Mouse (Mus musculus): ENCODE data around the gene Myof. TPM values are rescaled to one million over a fixed set of nuclear protein-coding genes. Genes with fewer than 3 reads are reported as not detected.

The Myof gene
- polyA plus RNA-seq, 1 experiment, result 1.7 TPM

DNA sequence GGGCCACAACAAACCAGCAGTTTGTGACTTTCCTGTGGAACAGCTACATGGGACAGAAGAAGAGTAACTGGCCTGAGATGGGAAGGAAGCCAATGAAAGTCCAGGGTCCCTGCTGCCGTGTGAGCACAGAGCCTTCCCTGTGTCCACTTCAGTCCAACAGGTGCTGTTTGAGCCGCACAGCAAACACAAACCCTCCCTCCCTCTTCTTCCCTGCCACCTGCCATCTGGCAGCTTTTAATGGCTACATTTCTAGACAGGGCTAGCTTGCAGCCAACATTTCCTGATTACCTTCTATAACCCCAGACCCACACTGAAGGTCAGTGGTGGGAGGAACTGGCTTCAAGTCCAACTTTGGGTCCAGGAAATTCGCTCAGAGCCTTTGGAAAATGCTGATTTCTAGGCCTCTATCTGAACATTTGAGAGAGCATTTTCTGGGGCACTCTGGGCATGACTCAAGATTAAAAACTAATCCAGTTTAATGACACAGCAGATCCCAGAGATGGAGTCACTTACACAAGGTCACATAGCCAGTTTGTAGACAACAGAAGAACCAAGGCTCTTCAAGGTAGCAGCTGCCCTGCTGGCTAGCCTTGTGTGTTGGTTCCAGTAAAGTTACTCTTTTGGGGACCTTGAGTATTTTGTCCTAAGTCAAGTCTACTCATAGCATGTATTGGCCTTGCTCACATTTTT, 34.6 kb upstream of the Myof start:
- Histone ChIP-seq H3K36me3 (ENCODE audit: control insufficient read depth, insufficient read depth, low read length) (no peaks in the 10 kb centered on the region; the same call in 1 of the 2 replicates), H3K4me1 (ENCODE audit: control insufficient read depth, insufficient read depth, low read length) (no peaks in the 10 kb centered on the region), H3K27ac (ENCODE audit: control insufficient read depth, insufficient read depth, low read depth, low read length) (no peak overlapping the region), H3K4me3 (ENCODE audit: control insufficient read depth, low read depth, low read length) (no peak overlapping the region), H3K27me3 (ENCODE audit: control insufficient read depth, insufficient read depth, low read length) (no peaks in the 10 kb centered on the region)
- TF ChIP-seq CTCF (IDR thresholded peaks at IDR 0.05; ENCODE audit: control insufficient read depth, insufficient read depth, insufficient replicate concordance, low read depth, low read length), result no peak
- TF ChIP-seq POLR2A (IDR thresholded peaks at IDR 0.05; ENCODE audit: control insufficient read depth, low read depth, low read length), result no peak

DNA sequence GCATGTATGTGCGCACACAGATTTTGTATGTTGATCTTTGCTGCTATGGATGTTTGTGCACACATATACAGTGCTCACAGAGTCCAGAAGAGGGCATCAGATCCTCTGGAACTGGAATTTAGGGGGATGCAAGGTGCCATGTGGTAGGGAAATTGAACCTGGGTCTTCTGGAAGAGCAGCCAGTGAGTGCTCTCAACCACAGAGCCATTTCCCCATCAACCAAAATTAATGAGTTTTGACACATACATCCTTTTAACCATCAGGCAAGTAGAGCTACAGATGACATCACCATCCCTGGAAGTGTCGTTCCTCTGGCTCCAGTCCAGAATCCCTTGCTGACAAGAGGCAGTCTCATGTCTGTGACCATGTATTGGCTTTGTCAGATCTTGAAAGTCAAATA, 32.9 kb upstream of the Myof start:
- H3K4me3 ChIP-seq (ENCODE audit: control insufficient read depth, low read depth, low read length), result no peak overlapping the region
- H3K4me1 ChIP-seq (ENCODE audit: control insufficient read depth, insufficient read depth, low read length), result no peaks in the 10 kb centered on the region
- no peaks in the 10 kb centered on the region; the same call in 1 of the 2 replicates for H3K36me3 ChIP-seq (ENCODE audit: control insufficient read depth, insufficient read depth, low read length)
- TF ChIP-seq CTCF (IDR thresholded peaks at IDR 0.05; ENCODE audit: control insufficient read depth, insufficient read depth, insufficient replicate concordance, low read depth, low read length), result no peak
- TF ChIP-seq POLR2A (IDR thresholded peaks at IDR 0.05; ENCODE audit: control insufficient read depth, low read depth, low read length), result no peak
- no peaks in the 10 kb centered on the region for H3K27me3 ChIP-seq (ENCODE audit: control insufficient read depth, insufficient read depth, low read length)
- H3K27ac ChIP-seq (ENCODE audit: control insufficient read depth, insufficient read depth, low read depth, low read length), result no peak overlapping the region

DNA sequence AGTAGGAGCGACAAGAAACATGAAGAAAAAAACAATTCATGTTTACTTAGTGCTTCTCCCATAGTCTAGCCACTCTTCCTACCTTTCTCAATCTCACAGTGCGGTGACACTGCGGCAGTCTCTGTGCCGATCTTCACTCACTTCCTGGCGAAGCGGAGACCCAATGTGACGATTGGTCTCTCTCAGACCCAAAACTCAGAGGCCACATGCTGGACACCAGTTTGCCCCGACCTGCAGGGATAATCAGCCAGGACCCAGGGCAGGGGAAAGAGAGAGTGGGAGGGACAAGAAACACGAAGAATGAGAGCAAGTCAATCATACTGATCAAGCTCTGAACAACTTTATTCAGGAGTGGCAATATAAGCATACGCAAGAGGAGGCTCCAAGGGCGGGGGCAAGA, 31.7 kb upstream of the Myof start:
- peaks cover 1% of the 10 kb centered on the region; the same call in 1 of the 2 replicates for H3K36me3 ChIP-seq (ENCODE audit: control insufficient read depth, insufficient read depth, low read length)
- H3K27ac ChIP-seq (ENCODE audit: control insufficient read depth, insufficient read depth, low read depth, low read length), result no peak overlapping the region
- no peak for TF ChIP-seq CTCF (IDR thresholded peaks at IDR 0.05; ENCODE audit: control insufficient read depth, insufficient read depth, insufficient replicate concordance, low read depth, low read length)
- no peak for TF ChIP-seq POLR2A (IDR thresholded peaks at IDR 0.05; ENCODE audit: control insufficient read depth, low read depth, low read length)
- H3K27me3 ChIP-seq (ENCODE audit: control insufficient read depth, insufficient read depth, low read length), result no peaks in the 10 kb centered on the region
- no peaks in the 10 kb centered on the region for H3K4me1 ChIP-seq (ENCODE audit: control insufficient read depth, insufficient read depth, low read length)
- H3K4me3 ChIP-seq (ENCODE audit: control insufficient read depth, low read depth, low read length), result no peak overlapping the region

DNA sequence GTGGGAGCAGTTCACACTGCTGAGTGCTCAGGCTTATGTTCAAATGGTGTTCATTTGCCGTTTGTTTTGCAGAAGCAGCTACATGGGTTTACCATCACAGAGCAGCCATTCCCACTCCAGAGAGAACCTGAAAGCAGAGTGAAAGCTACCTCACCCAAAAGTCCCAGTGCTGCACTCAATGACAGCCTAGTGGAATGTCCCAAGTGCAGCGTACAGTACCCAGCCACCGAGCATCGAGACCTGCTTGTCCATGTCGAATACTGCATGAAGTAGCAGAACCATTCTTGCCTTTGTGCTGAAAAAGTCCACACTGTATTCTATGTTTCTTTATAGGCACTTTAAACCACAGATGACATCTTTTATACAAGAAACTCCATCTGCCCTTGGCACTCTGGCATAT, 29.8 kb upstream of the Myof start:
- no peak for TF ChIP-seq POLR2A (IDR thresholded peaks at IDR 0.05; ENCODE audit: control insufficient read depth, low read depth, low read length)
- no peak for TF ChIP-seq CTCF (IDR thresholded peaks at IDR 0.05; ENCODE audit: control insufficient read depth, insufficient read depth, insufficient replicate concordance, low read depth, low read length)
- Histone ChIP-seq H3K27ac (ENCODE audit: control insufficient read depth, insufficient read depth, low read depth, low read length) (no peak overlapping the region), H3K27me3 (ENCODE audit: control insufficient read depth, insufficient read depth, low read length) (no peaks in the 10 kb centered on the region), H3K4me3 (ENCODE audit: control insufficient read depth, low read depth, low read length) (no peak overlapping the region), H3K36me3 (ENCODE audit: control insufficient read depth, insufficient read depth, low read length) (peaks cover 1% of the 10 kb centered on the region; the same call in 1 of the 2 replicates), H3K4me1 (ENCODE audit: control insufficient read depth, insufficient read depth, low read length) (no peaks in the 10 kb centered on the region)

DNA sequence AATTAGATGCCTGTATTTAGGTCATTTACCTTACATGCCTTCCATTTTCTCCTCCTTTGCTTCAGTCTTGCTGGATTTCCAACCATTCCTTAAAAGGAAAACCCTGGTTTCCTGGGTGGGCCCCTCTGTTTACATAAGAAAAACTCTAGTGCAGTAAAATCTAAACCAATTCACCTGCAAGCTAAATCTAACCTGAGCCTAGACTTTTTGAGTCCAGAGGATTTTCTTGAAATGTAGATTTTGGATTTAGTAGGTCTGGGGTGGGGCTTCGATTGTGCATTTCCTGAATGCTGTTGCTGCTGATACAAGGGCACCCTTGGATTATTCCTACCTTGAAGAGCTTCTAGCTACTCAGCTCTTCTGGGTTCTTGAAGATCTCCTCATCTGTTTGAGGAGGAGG, 20.7 kb upstream of the Myof start:
- no peak overlapping the region for H3K27ac ChIP-seq (ENCODE audit: control insufficient read depth, insufficient read depth, low read depth, low read length)
- no peaks in the 10 kb centered on the region for H3K27me3 ChIP-seq (ENCODE audit: control insufficient read depth, insufficient read depth, low read length)
- peaks cover 2% of the 10 kb centered on the region; the same call in 1 of the 2 replicates for H3K36me3 ChIP-seq (ENCODE audit: control insufficient read depth, insufficient read depth, low read length)
- TF ChIP-seq POLR2A (IDR thresholded peaks at IDR 0.05; ENCODE audit: control insufficient read depth, low read depth, low read length) (no peak), CTCF (IDR thresholded peaks at IDR 0.05; ENCODE audit: control insufficient read depth, insufficient read depth, insufficient replicate concordance, low read depth, low read length) (no peak)
- H3K4me3 ChIP-seq (ENCODE audit: control insufficient read depth, low read depth, low read length), result no peak overlapping the region
- H3K4me1 ChIP-seq (ENCODE audit: control insufficient read depth, insufficient read depth, low read length), result no peaks in the 10 kb centered on the region

DNA sequence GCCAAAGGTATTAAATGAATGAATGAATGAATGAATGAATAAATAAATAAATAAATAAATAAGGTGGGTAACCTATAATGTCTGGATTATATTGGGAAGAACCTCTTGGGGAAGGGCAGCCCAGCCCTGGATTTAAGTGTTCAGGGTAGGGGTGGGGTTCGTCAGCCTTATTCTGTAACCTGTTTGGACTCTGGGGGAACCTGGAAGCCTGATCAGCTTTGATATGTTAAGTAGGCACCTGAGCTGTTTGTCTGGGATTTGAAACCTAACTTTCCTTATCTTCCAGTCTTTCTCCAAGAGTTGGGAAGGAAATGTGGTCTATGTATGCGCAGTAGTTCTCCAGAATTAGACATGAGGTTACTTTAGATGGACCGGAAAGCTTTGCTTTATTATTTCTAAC, 19.8 kb upstream of the Myof start:
- H3K4me3 ChIP-seq (ENCODE audit: control insufficient read depth, low read depth, low read length), result no peak overlapping the region
- peaks cover 2% of the 10 kb centered on the region; the same call in 1 of the 2 replicates for H3K36me3 ChIP-seq (ENCODE audit: control insufficient read depth, insufficient read depth, low read length)
- H3K27me3 ChIP-seq (ENCODE audit: control insufficient read depth, insufficient read depth, low read length), result no peaks in the 10 kb centered on the region
- TF ChIP-seq POLR2A (IDR thresholded peaks at IDR 0.05; ENCODE audit: control insufficient read depth, low read depth, low read length) (no peak), CTCF (IDR thresholded peaks at IDR 0.05; ENCODE audit: control insufficient read depth, insufficient read depth, insufficient replicate concordance, low read depth, low read length) (no peak)
- H3K4me1 ChIP-seq (ENCODE audit: control insufficient read depth, insufficient read depth, low read length), result no peaks in the 10 kb centered on the region
- H3K27ac ChIP-seq (ENCODE audit: control insufficient read depth, insufficient read depth, low read depth, low read length), result no peak overlapping the region

DNA sequence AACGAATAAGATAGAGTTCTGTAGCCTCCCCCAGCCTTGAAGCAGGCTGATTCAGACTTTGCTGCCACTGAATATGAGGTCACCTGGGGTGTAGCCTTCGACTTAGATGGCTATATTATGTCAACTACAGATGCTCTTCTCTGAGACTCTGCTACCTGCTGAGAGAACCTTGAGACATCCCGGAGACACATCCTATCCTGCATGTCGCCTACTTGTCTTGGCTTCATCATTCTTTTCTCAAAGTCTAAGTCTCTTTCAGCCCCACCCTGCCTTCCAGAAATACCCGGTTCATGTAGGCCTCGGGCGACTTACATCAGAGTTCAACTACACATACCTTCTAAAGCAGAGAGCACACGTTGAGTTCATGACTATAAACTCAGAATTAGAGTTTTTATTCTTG, 13.6 kb upstream of the Myof start:
- Histone ChIP-seq H3K4me1 (ENCODE audit: control insufficient read depth, insufficient read depth, low read length) (peaks cover 7% of the 10 kb centered on the region), H3K4me3 (ENCODE audit: control insufficient read depth, low read depth, low read length) (no peak overlapping the region), H3K36me3 (ENCODE audit: control insufficient read depth, insufficient read depth, low read length) (peaks cover 2% of the 10 kb centered on the region; the same call in 1 of the 2 replicates), H3K27ac (ENCODE audit: control insufficient read depth, insufficient read depth, low read depth, low read length) (no peak overlapping the region), H3K27me3 (ENCODE audit: control insufficient read depth, insufficient read depth, low read length) (no peaks in the 10 kb centered on the region)
- TF ChIP-seq CTCF (IDR thresholded peaks at IDR 0.05; ENCODE audit: control insufficient read depth, insufficient read depth, insufficient replicate concordance, low read depth, low read length) (no peak), POLR2A (IDR thresholded peaks at IDR 0.05; ENCODE audit: control insufficient read depth, low read depth, low read length) (no peak)
